Mouse (Mus musculus) left cerebral cortex, adult 6 months (tissue): ENCODE data around the gene Dydc2. TPM values are rescaled to one million over a fixed set of nuclear protein-coding genes. Genes with fewer than 3 reads are reported as not detected.

ENCODE experiments used
- long read RNA-seq, 2 experiments: library from polyadenylated mRNA; unstranded; transcript quantifications; one replicate each; pipeline ENCODE4 v2.0.0; 2019 to 2020
- polyA plus RNA-seq: library from polyadenylated mRNA; unstranded; fragments of <200 nt; fragmentation: Nextera tagmentation; gene quantifications from 2 replicates; pipeline ENCODE4 v1.2.3, GENCODE M21; 2021

Dydc2 gene
- 0.58 and 1.0 TPM in 2 replicates for polyA plus RNA-seq
- long read RNA-seq, experiment 1, result 0 reads
- long read RNA-seq, experiment 2, partial matches to known transcripts, result 0 of 3 reads
- long read RNA-seq, experiment 2, other reads (novel, unspliced or antisense), result 3 of 3 reads

GRCm38 (mm10) chr14:41069108-41069507 lies at the start of gene Dydc2:
Gene Dydc2 (minus strand): TSS chr14:41069208.

GRCm38 (mm10) chr14:41104853-41105444 lies 35.9 kb upstream of the Dydc2 start, which contains the start of gene Mat1a:
Gene Mat1a (plus strand): TSS chr14:41105035.

GRCm38 (mm10) chr14:41072229-41072943 lies 3.4 kb upstream of the Dydc2 start, which contains the start of gene Dydc1:
Gene Dydc1 (plus strand): TSS chr14:41072911.

GRCm38 (mm10) chr14:41013630-41014613 lies 55.1 kb downstream of the Dydc2 start, which contains the start of gene Fam213a:
Gene Fam213a (minus strand): TSS chr14:41013788.

Other genes starting within 250 kb of the Dydc2 start
- 0.09 and 0.20 TPM in 2 replicates for gene Sh2d4b, start 175.9 kb downstream of the Dydc2 start, polyA plus RNA-seq
- gene Tspan14, start 102.4 kb downstream of the Dydc2 start, polyA plus RNA-seq, result 24.2 and 28.3 TPM in 2 replicates
- 165 and 181 TPM in 2 replicates for gene Fam213a, start 55.4 kb downstream of the Dydc2 start, polyA plus RNA-seq
- gene Dydc1, start 3.7 kb upstream of the Dydc2 start, polyA plus RNA-seq, result not detected in 2 replicates
- 0.04 TPM in 1 of 2 replicates, not detected in the other for gene Mat1a, start 35.8 kb upstream of the Dydc2 start, polyA plus RNA-seq
- gene Sftpa1, start 62.6 kb upstream of the Dydc2 start, polyA plus RNA-seq, result not detected in 2 replicates
- not detected in 2 replicates for gene Mbl1, start 82.2 kb upstream of the Dydc2 start, polyA plus RNA-seq
- gene Sftpd, start 115.9 kb upstream of the Dydc2 start, polyA plus RNA-seq, result not detected in 2 replicates
- not detected in 2 replicates for gene Gm2832, start 209.6 kb upstream of the Dydc2 start, polyA plus RNA-seq